Mouse (Mus musculus) cerebellum, adult 9-11 months (tissue): Measurements from ENCODE around the gene Magix.
"Not testable (repeated sequence)": the region's sequence is repeated elsewhere in the genome, so short reads cannot be mapped to it uniquely, and the experiment has no call there.

ENCODE experiments used
- DNase-seq: peaks from one replicate; pipeline ENCODE4 v3.0.0; 2022

Magix gene

DNA sequence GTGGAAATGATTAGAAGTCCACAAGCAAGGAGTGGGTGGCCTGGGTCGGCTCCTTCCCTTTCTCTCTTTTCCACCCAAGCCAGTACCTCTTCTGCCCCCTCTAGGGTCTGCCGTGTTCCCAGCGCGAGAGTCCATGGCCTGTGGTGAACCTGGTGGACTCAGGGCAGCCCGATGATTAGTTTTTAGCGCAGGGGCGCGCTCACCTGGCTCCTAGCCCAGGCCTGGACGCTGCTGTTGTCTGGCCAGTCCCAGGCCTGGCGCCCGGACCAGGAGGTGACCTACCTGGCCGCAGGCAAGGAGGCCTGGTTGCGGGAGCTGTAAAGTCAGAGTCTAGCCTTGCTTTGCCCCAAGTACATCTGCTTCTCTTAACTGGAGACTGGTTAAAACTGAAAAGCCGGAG is at the start of gene Magix:
Gene Magix (minus strand): TSS at position 388 of the 400 bp plus-strand sequence.
- DNase-seq = peak; percentile 70

DNA sequence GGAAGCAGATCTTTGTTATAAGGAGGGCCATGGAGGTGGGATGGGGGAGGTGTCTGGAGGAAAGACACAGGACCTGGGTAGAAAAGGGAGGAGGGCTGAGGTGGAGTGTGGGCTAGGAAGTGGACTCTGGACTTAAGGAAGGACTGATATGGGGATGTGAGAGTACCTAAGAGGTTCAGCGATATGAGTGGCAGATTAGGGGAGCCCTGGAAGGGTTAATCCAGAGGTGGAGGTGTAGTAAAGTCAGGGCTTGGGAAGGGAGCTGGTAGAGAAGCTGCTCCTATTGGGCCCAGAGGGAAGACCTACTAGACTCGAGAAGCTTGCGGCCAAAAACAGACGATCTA is 47.8 kb upstream of the Magix start:
- DNase-seq = no peak

DNA sequence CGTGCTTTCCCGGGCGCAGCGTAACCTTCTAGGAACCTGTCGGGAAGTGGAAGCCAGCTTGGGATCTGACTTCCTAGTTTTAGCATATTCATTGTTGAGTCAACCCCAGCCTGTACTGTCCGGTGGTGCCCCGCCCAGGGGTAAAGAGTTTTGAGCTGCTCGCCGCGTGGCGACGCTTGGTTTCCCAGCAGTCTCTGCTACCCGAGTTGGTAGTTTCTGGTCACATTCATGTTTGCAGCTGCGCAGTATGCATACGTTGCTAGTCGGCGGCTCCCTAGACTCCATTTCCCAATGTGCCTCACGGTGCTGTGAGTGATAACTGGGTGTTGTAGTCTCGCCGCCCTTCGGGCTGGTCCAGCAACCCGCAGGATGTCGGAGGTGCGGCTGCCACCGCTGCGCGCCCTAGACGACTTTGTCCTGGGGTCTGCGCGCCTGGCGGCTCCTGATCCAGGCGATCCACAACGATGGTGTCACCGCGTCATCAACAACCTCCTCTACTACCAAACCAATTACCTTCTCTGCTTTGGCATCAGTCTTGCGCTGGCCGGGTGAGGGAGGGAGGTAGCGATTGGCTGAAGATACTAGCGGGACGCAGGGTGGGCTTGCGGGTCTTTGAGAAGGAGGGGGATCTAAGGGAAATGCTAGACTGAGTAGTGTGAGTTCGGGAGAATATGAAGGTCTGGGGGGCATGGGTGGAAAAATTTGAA is 47.3 kb upstream of the Magix start, which contains the start of gene Praf2:
Gene Praf2 (plus strand): TSS at position 225 of the 707 bp plus-strand sequence.
- peak; percentile 86 for DNase-seq

DNA sequence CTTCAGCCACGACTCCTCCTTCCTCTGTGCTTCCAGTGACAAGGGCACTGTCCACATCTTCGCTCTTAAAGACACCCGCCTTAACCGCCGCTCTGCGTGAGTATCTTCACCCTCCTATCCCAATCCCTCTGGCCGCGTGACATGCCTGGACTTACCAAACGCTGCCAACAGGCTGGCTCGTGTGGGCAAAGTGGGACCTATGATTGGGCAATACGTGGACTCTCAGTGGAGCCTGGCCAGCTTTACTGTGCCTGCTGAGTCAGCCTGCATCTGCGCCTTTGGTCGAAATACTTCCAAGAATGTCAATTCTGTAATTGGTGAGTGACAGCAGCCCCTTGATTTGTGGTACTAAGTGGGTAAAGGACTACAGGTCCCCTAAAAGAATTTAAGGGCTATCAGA is 46.1 kb upstream of the Magix start:
- peak; percentile 37 for DNase-seq

DNA sequence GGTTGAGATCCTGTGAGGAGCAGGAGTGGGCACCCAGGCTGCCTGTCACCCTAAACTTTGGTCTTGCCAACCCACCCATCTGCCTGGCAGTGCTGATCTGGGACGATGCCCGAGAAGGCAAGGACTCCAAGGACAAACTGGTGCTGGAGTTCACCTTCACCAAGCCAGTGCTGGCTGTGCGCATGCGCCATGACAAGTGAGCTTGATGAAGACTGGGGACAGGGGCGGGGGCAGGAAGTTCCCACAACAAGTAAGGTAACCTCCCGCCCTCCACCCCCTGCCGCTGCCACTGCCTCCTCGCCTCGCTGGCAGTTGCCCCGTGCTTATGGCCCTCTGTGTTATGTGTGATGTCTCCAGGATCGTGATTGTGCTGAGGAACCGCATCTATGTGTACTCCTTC is 44.8 kb upstream of the Magix start:
- DNase-seq = no peak

DNA sequence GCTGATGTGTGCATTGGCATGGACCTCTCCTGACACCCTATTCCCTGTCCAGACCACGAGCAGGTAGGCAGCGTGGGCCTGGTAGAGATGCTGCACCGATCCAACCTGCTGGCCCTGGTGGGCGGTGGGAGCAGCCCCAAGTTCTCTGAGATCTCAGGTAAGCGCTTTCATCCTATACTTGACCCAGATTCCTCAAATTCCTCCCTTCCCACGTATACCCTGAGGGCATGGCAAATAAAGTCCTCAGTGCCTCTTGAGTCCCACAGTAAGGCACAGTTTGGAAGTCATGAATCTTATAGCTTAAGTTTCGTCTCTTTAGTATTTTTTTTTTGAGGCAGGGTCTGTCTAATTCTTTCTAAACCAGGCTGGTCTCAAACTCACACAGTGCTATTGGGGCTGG is 43.1 kb upstream of the Magix start:
- no peak for DNase-seq

DNA sequence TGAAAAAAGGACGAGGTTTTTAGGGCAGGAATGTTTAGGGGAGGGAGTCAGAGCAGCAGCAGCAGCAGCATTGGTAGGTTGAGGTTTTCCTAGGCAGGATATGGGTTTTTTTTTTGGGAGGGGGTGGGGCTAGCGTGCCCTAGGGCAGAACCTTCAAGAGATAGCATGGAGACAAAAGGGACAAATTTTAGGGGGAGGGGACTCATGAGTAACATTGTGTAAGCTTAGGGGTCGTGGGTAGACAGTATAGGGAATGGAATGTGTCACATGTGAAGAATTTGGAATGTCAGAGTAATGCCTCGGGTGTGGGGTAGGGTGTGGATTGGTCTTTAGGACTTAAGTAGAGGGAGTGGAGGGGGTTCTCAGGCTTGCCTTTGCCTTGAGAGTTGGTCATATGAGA is 41.6 kb upstream of the Magix start:
- no peak for DNase-seq

DNA sequence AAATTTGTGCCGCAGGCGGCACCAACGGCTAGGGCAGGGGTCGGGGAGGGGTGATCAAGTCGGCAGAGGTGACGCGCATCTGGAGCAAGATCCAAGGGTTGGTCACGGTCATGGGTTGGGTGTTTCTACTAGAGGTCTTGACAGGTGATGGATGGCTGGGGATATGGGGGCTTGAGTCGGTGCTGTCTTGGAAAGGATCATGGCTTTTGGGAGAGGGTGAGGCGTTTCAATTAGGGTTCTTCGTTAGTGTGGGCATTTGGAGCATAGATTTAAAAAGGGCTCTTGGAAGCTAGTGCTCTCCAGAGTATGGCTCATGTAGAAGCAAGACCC is 41.2 kb upstream of the Magix start:
- no peak for DNase-seq

DNA sequence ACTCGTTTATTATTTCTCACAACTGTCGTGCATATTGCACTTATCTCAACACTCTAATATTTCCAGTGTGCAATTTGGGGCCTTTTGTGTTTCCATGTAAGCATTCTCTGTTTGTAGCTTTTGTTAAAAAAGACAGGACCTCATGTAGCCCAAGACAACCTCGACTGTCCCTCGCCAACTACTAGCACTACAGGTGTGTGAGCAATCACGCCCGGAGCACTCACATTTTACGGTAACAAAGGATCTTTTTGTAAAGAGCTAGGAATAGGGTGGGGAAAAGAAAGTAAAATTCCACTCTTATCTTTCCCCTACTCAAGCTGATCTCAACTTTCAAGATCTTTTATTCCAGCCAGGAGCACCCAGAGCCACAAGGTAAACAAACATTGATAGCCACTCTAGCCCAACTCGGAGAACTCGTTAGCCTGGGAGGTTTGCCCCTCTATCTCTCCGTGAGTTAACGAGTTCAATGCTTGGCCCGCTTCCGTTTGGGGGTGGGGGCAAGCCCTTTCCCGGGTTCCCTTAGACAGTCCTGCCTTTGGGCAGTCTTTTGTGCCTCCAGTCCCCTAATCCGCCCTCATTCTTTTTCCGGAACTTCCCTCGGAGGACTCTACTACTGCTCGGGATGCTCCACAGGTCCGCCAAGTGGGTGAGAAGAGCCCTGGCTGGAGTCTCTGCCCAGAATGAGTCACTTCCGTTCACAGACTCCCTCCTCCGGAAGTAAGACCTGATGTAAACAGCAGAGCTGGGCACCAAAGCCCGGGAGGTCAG is 40.6 kb upstream of the Magix start, which contains the start of gene Gm45208:
Gene Gm45208 (plus strand): TSS at position 732 of the 768 bp plus-strand sequence.
- peak; percentile 84 for DNase-seq

DNA sequence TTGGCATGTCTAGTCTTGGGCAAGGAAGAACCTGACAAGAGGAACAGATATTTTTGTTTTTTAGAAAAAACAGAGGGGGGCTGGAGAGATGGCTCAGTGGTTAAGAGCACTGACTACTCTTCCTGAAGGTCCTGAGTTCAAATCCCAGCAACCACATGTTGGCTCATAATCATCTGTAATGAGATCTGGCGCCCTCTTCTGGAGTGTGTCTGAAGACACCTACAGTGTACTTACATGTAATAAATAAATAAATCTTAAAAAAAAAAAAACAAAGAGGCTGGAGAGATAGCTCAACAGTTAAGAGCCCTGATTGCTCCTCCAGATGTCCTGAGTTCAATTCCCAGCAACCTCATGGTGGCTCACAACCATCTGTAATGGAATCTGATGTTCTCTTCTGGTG is 35.0 kb upstream of the Magix start:
- DNase-seq = not testable (repeated sequence)

DNA sequence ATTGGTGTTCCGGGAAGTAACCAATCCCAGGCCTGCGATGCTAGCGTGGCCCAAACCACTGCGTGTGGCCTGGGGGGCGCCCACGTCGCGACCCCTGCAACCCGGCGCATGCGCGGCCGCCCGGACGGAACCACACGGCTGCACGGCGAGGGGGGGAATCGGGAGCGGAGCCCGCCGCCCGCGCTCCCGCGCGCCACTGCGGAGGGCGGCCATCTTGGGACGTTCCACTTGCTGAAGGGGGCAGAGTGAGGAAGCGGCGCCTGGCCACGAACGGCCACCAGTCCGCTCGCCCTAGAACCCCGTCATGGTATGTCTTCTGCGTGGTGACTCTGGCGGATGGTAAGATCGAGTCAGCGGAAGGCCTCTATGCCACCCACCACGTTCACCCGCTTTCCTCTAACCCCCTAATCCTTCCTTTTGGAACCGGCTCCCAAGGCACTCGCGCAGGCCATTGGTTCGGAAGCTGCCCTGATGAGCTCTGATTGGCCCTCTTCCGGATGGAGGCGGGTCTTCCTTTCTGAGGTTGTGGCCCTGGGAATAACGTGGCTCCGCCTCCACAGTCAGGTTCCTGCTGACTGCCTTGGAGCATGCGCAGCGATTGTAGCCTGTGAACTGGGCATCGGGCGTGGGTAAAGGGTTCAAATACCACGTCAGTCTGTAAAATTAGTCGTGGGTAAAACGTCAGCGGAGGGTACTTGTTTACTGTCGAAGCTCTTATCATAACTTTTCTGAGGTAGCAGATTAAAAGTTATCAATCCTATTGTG is 33.3 kb upstream of the Magix start, which contains the start of gene Wdr45:
Gene Wdr45 (plus strand): TSS at position 199 of the 765 bp plus-strand sequence.
- peak; percentile 98 for DNase-seq

DNA sequence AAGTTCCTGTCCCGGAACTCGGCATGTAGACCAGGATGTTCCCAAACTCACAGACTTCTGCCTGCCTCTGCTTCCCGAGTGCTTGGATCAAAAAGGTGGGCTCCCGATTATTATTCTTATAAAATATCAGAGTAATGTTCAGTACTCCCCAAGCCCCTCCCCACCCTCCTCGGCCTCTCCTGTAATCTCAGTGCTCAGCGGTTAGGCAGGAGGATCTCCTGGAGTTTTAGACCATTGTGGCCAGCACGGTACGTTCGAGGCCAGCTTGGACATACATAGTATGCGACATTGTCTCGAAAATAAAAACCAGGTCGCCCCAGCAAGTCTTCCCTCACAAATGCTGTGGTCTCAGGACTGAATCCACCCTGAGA is 32.7 kb upstream of the Magix start:
- not testable (repeated sequence) for DNase-seq

DNA sequence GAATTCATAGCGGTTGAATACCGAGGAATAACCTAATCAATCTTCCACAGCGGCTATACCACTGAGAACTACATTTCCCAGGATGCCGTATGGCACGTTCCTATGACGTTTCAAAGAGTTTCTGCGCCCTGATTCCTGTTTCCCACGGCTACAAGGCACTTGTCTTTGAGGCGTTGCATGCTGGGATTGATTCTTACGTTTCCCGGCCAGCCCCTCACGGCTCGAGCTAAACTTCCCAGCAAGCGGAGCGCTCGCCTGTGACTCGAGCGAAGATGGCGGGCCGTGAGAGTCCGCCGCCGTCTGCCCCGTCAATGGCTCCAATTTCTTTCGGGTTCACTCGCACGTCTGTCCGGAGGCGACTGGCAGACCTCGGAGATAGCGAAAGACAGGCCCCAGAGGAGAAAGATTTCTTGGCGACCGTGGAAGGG is 15.9 kb upstream of the Magix start, which contains the start of gene Gpkow:
Gene Gpkow (plus strand): TSS at position 178 of the 428 bp plus-strand sequence.
- peak; percentile 90 for DNase-seq

DNA sequence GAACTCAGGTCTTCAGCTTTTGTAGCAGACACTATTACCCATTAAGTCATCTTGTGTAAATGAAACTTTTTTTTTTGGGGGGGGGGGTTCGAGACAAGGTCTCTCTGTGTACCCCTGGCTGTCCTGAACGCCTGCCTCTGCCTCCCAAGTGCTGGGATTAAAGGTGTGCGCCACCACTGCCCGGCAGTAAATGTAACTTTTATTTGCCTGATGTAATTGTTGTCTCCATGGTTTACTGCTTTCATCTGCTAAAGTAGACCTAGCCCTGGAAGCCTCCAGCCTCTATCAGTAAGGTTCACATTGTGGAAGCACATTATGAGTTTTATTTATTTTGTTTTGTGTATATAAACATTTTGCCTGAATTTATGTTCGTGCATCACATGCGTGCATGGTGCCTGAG is 15.5 kb upstream of the Magix start:
- DNase-seq = no peak

DNA sequence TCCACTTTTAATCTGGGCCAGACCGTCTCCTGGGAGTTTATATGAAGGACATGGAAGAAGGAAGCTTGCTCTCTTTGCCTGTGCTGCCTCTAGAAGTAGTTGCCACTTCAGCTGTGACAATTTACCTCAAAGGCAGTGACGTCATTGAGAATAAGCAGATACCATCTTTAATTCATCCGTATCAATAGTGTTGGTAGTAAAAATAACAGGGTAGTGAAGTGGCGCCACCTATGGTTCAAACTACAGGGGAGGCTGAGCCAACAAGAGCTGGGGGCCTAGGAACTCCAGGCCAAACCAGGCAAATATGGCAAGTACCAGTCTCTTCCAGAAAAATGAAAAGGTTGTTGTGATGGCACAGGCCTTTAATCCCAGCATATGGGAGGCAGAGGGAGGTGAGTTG is 11.8 kb upstream of the Magix start:
- DNase-seq = peak; percentile 36

DNA sequence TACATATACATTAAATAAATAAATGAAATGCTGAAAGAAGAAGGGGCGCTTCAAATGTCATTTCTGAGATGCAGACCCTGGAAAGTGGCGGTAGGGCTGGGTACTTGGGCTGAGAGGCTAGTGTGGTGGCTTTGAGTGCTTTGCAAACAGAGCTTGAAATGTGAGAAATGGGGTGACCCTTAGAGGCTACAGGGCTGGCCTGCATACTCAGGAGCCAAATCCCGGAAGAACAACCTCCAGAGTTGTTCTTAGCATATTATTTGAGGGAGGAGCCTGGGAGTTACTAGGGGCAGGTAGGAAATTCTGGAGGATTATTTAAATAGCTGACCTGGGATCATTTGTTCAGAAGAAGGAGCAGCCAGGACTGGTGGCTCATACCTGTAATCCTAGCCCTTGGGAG is 9.4 kb upstream of the Magix start:
- no peak for DNase-seq

DNA sequence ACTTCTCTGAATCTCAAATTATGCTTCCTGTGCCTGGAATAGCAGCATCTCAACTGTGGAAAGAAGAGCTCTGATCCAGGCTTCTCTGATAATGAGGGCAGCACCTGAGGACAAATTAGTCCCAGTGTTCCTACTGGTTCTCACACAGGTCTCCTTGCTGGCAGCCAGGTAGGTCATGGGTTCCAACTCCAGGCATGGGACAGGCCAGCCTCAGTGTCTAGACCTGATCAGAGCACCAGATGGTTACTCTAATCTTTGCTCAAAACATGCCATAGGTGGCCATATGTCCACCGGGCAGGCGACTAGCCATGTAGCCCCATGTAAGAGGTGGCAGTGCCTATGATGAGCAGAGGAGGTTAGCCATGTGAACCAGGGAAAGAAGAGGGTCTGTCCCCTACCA is 7.3 kb upstream of the Magix start:
- peak; percentile 61 for DNase-seq

DNA sequence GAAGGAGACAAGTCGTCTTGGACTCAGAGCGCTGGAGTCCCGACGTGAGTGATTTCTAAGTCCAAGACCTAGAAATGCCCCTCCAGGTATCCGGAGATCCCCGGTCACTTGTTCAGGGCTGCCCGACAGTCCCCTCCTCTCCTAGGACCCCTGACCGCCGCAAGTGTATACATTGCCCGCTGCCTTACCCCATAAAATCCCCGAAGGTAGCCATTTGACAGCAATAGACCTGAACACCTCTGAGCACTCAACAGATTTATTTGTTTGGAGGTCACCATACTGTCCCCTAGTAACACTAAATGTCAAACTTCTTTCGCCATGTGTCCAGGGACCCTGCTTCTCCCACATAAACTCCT is 1.0 kb downstream of the Magix start:
- DNase-seq = no peak

DNA sequence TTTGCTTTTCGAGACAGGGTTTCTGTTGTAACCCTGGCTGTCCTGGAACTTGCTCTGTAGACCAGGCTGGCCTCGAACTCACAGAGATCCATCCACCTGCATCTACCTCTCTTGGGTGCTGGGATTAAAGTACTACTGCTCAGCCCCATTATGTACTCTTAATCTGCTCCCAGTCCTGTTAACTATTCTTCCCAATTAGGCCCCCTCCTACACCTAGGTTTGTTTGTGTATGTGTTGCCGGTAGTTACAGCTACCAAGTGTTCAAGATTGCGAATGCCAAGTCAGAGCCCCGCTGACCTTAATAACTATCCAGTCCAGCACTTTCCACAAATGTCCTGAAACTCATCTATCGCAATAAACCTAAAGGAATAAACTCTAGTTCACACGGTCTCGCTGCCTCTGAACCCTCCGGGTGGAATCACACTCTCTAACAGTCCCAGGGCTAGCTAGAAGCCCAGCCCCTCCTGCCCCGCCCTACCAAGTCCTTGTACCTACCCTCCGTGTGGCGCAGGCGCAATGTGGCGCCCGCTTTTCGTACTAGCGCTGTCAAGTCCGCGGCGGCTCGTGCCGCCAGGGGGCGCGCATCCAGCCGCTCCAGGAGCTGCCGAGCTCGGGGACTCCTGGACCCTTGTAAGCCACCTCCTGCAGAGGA is 1.5 kb downstream of the Magix start:
- peak; percentile 91 for DNase-seq

DNA sequence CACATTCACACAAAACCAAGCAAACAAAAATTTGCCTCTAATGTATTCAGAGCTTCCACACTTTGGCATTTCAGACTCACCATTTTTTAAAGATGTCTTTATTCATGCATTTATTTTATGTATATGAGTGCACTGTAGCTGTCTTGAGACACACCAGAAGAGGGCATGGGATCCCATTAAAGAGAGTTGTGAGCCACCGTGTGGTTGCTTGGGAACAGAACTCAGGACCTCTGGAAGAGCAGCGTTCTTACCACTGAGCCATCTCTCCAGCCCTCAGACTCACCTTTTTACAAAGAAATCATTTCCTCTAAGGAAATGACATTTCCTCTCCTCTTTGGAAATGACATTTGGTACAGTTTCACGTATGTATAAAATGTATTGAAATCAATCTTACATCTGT is 2.1 kb downstream of the Magix start:
- DNase-seq = no peak

DNA sequence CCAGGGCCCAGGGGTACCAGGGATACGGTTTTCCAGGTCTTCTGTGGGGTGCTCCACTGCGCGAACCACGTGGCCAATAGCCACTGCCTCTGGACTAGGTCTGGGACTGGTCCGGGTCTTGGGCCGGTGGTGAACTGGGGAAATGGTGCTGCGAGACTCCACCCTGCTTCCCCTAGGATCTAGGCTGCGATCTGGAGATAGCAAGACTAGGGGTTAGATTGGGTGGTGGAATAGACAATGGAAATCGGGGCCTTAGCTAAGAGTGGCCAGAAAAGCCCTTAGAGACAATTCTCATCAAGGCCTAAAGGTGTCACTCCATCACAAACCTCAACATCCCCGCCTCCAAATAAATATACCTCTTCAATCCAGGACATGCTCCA is 6.1 kb downstream of the Magix start:
- DNase-seq = no peak

DNA sequence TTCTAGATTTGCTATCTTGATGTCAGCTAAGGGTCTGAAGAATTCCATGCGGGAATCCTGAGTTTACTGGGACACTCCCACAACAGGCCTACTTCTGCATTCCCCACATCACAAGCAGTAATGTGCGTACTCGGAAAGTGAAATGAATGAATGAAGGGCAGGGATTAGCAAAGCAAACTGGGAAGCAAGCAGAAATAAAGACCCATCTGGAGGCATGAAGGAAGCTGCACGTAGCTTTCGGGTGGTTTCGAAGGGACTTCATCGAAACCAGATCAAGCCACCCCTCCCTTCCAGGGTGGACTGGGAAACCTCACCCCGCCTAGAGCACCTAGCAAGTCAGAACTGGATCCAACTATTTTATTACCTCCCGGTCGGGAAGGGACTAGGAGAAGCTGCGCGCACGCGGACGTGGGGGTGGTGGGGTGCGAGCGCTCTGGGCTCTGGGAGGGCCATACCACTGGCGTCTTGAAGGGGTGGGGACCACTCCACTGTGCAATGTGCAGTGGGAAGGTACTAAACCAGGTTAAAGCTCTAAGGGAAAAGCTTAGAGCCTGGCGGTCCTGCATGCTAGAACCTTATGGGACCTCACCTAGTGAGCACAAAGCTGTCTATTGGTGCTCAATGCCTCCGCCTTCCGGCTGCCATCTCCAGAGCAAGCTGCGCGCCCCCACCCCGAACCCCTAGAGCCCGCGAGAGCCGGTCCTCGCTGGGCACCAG is 6.6 kb downstream of the Magix start:
- no peak for DNase-seq
